In the genomic region with DNA sequence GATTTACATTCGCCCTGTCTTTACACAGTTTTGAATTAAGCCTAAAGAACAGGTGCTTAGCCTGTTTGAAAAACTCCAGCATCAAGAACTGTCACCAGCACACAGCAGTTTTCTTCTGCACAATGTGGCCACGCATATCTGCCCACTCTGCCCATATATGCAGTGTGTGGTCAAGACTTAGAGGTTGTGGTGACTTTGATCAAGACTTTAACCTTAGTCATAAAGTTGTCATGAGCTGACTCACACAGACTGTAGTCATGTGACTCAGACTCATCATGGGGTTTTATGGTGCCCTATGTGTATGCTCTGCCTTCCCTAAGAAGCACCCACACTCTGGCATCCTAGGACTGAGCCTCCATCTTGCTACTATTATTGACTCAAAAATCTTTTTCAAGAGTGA, we compare ENCODE assay signal across 23 mouse cellular contexts.
A peak's percentile ranks its signal among the peaks of the same experiment; 100 is the strongest.
DNase-seq lines count a peak whose midpoint lies in the region; ATAC-seq and TF ChIP-seq lines count a peak whose summit lies in the region.
"Had no signal": no experiment of that assay in that cellular context is flagged by ENCODE, and none has a peak within 500 bp of the region (broad histone marks: within the 10 kb centered on the region; RNA-seq: fewer than 3 reads in every experiment).

No protein-coding gene starts in this region.

- H3K27ac ChIP-seq in embryonic fibroblast, embryonic 13.5 days (ENCODE audit: insufficient read depth, low read length): peak overlapping the region; percentile 56; the same call in 1 of the 2 replicates
- no peak overlapping the region for H3K27ac ChIP-seq in hindbrain, embryonic 11.5 days (ENCODE audit: low read depth, low read length)
- no peak overlapping the region for H3K27ac ChIP-seq in limb, embryonic 10.5 days
- H3K27ac ChIP-seq: heart, embryonic 13.5 days; liver, embryonic 12.5 days; midbrain, embryonic 12.5 days; neural tube, embryonic 12.5 days had no signal

- H3K27me3 ChIP-seq in myocyte (ENCODE audit: control insufficient read depth, insufficient read depth, insufficient read length): no peaks in the 10 kb centered on the region
- no peaks in the 10 kb centered on the region for H3K27me3 ChIP-seq in hindbrain, embryonic 11.5 days (ENCODE audit: control insufficient read depth, insufficient read depth, low read length)
- H3K27me3 ChIP-seq in limb, embryonic 10.5 days (ENCODE audit: low read depth, poor library complexity, severe bottlenecking): no peaks in the 10 kb centered on the region
- H3K27me3 ChIP-seq: heart, embryonic 13.5 days; liver, embryonic 12.5 days; midbrain, embryonic 12.5 days; neural tube, embryonic 12.5 days had no signal

- no peaks in the 10 kb centered on the region for H3K9me3 ChIP-seq in hindbrain, embryonic 11.5 days (ENCODE audit: control insufficient read depth, low read length)
- no peaks in the 10 kb centered on the region for H3K9me3 ChIP-seq in limb, embryonic 10.5 days (replicated peaks)
- H3K9me3 ChIP-seq: heart, embryonic 13.5 days; liver, embryonic 12.5 days; midbrain, embryonic 12.5 days; neural tube, embryonic 12.5 days had no signal

- H3K36me3 ChIP-seq in myocyte (ENCODE audit: control insufficient read depth, insufficient read depth): peaks cover 5% of the 10 kb centered on the region
- H3K36me3 ChIP-seq in hindbrain, embryonic 11.5 days (ENCODE audit: control insufficient read depth, insufficient read depth, low read length): no peaks in the 10 kb centered on the region
- H3K36me3 ChIP-seq in limb, embryonic 10.5 days: no peaks in the 10 kb centered on the region
- H3K36me3 ChIP-seq: liver, embryonic 12.5 days; midbrain, embryonic 12.5 days; neural tube, embryonic 12.5 days had no signal

- no peak for TF ChIP-seq POLR2A in embryonic fibroblast, embryonic 13.5 days (IDR thresholded peaks at IDR 0.05; ENCODE audit: low read depth, low read length)
- TF ChIP-seq POLR2A in myocyte (IDR thresholded peaks at IDR 0.05; ENCODE audit: insufficient read length, low read depth): no peak

- ATAC-seq in CD4-positive, CD25-positive, alpha-beta regulatory T cell, adult 4 months: peak; percentile 70
- no peak for ATAC-seq in hindbrain, embryonic 11.5 days (ENCODE audit: low FRiP score)
- ATAC-seq: forebrain, embryonic 14.5 days; hindbrain, embryonic 16.5 days; liver, embryonic 12.5 days had no signal

- H3K4me2 ChIP-seq in myocyte (ENCODE audit: low read depth): no peak overlapping the region
- no peak overlapping the region for H3K4me2 ChIP-seq in hindbrain, embryonic 11.5 days (replicated peaks; ENCODE audit: low read depth, low read length)
- H3K4me2 ChIP-seq: heart, embryonic 13.5 days; liver, embryonic 12.5 days; midbrain, embryonic 12.5 days; neural tube, embryonic 12.5 days had no signal

- H3K4me3 ChIP-seq in embryonic fibroblast, embryonic 13.5 days (ENCODE audit: insufficient read depth, low read length): no peak overlapping the region
- no peak overlapping the region for H3K4me3 ChIP-seq in myocyte
- H3K4me3 ChIP-seq in hindbrain, embryonic 11.5 days (ENCODE audit: low read depth, low read length): no peak overlapping the region
- H3K4me3 ChIP-seq in limb, embryonic 10.5 days: no peak overlapping the region
- H3K4me3 ChIP-seq: erythroblast, embryonic 14.5 days; heart, embryonic 13.5 days; liver, embryonic 12.5 days; midbrain, embryonic 12.5 days; neural tube, embryonic 12.5 days had no signal

- peak; percentile 94 for DNase-seq in 416B (ENCODE audit: low read depth)
- no peak for DNase-seq in hindbrain, embryonic 11.5 days (ENCODE audit: low spot score)
- no peak for DNase-seq in layer of hippocampus, postnatal 14 days (ENCODE audit: low spot score in 2 of 2)
- DNase-seq in limb, embryonic 10.5 days (ENCODE audit: low spot score): no peak
- DNase-seq: adrenal gland, postnatal 25 days; gastrocnemius, postnatal 10 days; heart, adult 18-20 months; heart, postnatal 36 days; kidney, adult 9 months; kidney, postnatal 36 days; layer of hippocampus, adult 9-11 months; right cerebral cortex, postnatal 14 days; spleen, adult 18-20 months had no signal

- H3K79me2 ChIP-seq in myocyte (ENCODE audit: control insufficient read depth, insufficient read depth): no peaks in the 10 kb centered on the region

- no peak overlapping the region for H3ac ChIP-seq in myocyte (ENCODE audit: control insufficient read depth, insufficient read length)

- 89% methylated on average over 2 of the region's 2 CpGs for whole genome bisulfite sequencing in hindbrain, embryonic 11.5 days
- WGBS in limb, embryonic 10.5 days: 90% methylated on average over 2 of the region's 2 CpGs

- H3K4me1 ChIP-seq in embryonic fibroblast, embryonic 13.5 days (ENCODE audit: control insufficient read depth, insufficient read depth, low read length): peaks cover 3% of the 10 kb centered on the region; the same call in 1 of the 2 replicates
- no peaks in the 10 kb centered on the region for H3K4me1 ChIP-seq in hindbrain, embryonic 11.5 days (replicated peaks; ENCODE audit: control insufficient read depth, insufficient read depth, low read length)
- H3K4me1 ChIP-seq in limb, embryonic 10.5 days: peaks cover 13% of the 10 kb centered on the region
- H3K4me1 ChIP-seq: heart, embryonic 13.5 days; liver, embryonic 12.5 days; midbrain, embryonic 12.5 days; neural tube, embryonic 12.5 days had no signal

- H3K9ac ChIP-seq in hindbrain, embryonic 11.5 days (ENCODE audit: low read depth, low read length): no peak overlapping the region
- H3K9ac ChIP-seq: heart, embryonic 13.5 days; liver, embryonic 12.5 days; midbrain, embryonic 12.5 days; neural tube, embryonic 12.5 days had no signal

- TF ChIP-seq CTCF in embryonic fibroblast, embryonic 13.5 days (IDR thresholded peaks at IDR 0.05; ENCODE audit: borderline replicate concordance, insufficient read depth, low read length): no peak

TF ChIP-seq in myocyte, 11 proteins besides CTCF, POLR2A, EP300 and RAD21:
- no peak for TF ChIP-seq MYOD1 (IDR thresholded peaks at IDR 0.05; ENCODE audit: control insufficient read depth in 1 of 3, insufficient read length in 2 of 3, low read depth in 2 of 3)
- TF ChIP-seq USF1 (IDR thresholded peaks at IDR 0.05; ENCODE audit: low read depth): peak; percentile 83
- TF ChIP-seq SRF (IDR thresholded peaks at IDR 0.05; ENCODE audit: control insufficient read depth, insufficient read length, low read depth): peak; percentile 87
